Mouse (Mus musculus): ENCODE measurements around the gene Srp54c. TPM values are rescaled to one million over a fixed set of nuclear protein-coding genes. Genes with fewer than 3 reads are reported as not detected.

Srp54c gene
- total RNA-seq, 2 experiments from 2014 or later: 76.0 to 87.7 TPM

DNA sequence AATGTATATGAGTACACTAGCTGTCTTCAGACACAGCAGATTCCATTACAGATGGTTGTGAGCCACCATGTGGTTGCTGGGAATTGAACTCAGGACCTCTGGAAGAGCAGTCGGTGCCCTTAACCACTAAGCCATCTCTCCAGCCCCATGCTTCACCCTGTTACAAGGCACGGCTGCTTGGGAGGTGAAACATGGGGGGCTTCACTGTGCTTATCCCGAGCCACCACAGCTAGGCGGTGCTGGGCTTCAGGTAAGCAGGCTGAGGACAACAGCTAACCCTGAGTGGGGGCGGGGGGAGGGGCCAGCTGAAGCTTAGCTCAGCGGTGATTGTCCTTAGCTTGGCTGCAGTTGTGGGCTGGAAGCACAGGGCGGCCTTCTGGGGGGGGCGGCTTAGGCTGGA is 79.5 kb downstream of the Srp54c start:
- no peak for ATAC-seq (replicated peaks; ENCODE audit: poor library complexity)

DNA sequence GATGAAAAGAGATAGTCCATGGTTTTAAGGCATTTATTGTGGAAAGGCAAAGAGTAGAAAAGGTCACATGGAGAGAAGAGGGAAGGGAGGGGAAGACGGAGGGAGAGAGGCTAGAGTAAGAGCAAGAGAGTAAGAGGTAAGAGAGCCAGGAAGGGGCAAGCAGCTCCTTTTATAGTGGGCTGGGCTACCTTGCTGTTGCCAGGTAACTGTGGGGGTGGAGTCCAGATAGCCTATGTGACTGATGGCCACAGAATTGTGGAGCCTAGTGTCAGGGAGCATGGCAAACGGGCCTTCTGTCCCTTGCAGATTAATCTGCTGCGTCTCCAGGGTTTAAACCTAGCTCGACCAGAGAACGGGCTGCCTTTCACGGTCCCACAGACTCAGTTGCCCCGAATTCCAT is 81.9 kb downstream of the Srp54c start:
- no peak for ATAC-seq (replicated peaks; ENCODE audit: poor library complexity)

Other genes starting within 250 kb of the Srp54c start
- not detected in 2 replicates for gene Gm20403, start 243.6 kb upstream of the Srp54c start, total RNA-seq (2015)
- gene Gm20403, start 243.6 kb upstream of the Srp54c start, total RNA-seq (2017): not detected in 2 replicates
- gene Baz1a, start 215.8 kb upstream of the Srp54c start, total RNA-seq (2015): 367 and 372 TPM in 2 replicates
- gene Baz1a, start 215.8 kb upstream of the Srp54c start, total RNA-seq (2017): 151 and 171 TPM in 2 replicates
- 22.4 and 22.8 TPM in 2 replicates for gene 2700097O09Rik, start 150.1 kb upstream of the Srp54c start, total RNA-seq (2015)
- gene 2700097O09Rik, start 150.1 kb upstream of the Srp54c start, total RNA-seq (2017): 7.5 and 12.9 TPM in 2 replicates
- 118 and 127 TPM in 2 replicates for gene Srp54a, start 149.9 kb upstream of the Srp54c start, total RNA-seq (2015)
- gene Srp54a, start 149.9 kb upstream of the Srp54c start, total RNA-seq (2017): 191 and 227 TPM in 2 replicates
- gene Fam177a, start 105.7 kb upstream of the Srp54c start, total RNA-seq (2015): 3.0 TPM in 1 of 2 replicates, not detected in the other
- 10.7 and 12.4 TPM in 2 replicates for gene Fam177a, start 105.7 kb upstream of the Srp54c start, total RNA-seq (2017)
- 27.7 and 35.3 TPM in 2 replicates for gene Srp54b, start 75.1 kb upstream of the Srp54c start, total RNA-seq (2015)
- gene Srp54b, start 75.1 kb upstream of the Srp54c start, total RNA-seq (2017): 111 and 135 TPM in 2 replicates
- gene 1700047I17Rik2, start 30.6 kb upstream of the Srp54c start, total RNA-seq (2015): 8.5 and 11.7 TPM in 2 replicates
- not detected in 2 replicates for gene 1700047I17Rik2, start 30.6 kb upstream of the Srp54c start, total RNA-seq (2017)
- gene 1110008L16Rik, start 69.4 kb downstream of the Srp54c start, total RNA-seq (2015): 36.1 and 38.1 TPM in 2 replicates
- 22.5 and 27.9 TPM in 2 replicates for gene 1110008L16Rik, start 69.4 kb downstream of the Srp54c start, total RNA-seq (2017)
- 29.9 and 35.3 TPM in 2 replicates for gene Ppp2r3c, start 72.8 kb downstream of the Srp54c start, total RNA-seq (2015)
- gene Ppp2r3c, start 72.8 kb downstream of the Srp54c start, total RNA-seq (2017): 25.2 and 26.0 TPM in 2 replicates
- gene Psma6, start 154.1 kb downstream of the Srp54c start, total RNA-seq (2015): 372 and 397 TPM in 2 replicates
- gene Psma6, start 154.1 kb downstream of the Srp54c start, total RNA-seq (2017): 362 TPM in 2 replicates

Measured in megakaryocyte progenitor cell, adult 5-6 weeks (primary cell).